Mouse (Mus musculus) brain, adult 2 months (tissue): ENCODE data around the gene Pdgfb.

Experiments used
- DNase-seq: peaks from one replicate; pipeline ENCODE4 v3.0.0; 2011; ENCODE audit warnings: low read depth, low spot score

Gene Pdgfb

DNA sequence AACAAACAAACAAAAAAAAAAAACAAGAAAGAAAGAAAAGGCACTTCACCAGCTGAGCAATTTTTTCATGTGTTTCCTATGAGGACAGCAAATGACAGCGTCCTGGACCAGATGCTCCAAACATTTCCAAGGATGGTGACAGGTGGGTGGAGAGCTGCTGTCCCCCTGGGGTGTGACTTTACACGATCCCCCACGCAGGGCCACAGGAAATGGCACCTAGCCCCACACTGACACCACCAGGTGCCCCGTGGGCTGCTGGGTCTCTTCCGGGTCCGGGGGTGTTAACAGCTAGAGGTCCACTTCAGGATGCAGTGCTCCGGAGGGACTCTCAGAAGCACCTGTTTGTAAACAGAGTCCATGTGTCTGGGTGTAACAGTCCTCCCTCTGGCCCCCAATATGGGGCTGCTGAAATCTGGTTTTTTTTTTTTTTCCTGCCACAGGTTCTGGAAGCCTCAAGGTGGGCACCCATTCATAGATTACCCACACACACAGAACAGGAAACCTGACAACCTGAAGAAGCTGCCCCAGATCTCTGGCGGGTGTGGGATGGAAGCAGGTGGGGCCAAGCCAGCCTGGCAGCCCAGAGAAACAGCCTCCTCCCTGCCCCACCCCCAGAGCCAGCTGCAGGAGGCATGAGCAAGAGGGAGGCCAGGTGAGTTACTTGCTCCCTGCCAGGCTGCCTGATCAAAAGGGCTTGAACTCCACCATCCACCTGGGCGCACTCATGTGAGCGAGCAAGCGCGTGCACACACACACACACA, 5.2 kb downstream of the Pdgfb start:
- peak; percentile 70 for DNase-seq

DNA sequence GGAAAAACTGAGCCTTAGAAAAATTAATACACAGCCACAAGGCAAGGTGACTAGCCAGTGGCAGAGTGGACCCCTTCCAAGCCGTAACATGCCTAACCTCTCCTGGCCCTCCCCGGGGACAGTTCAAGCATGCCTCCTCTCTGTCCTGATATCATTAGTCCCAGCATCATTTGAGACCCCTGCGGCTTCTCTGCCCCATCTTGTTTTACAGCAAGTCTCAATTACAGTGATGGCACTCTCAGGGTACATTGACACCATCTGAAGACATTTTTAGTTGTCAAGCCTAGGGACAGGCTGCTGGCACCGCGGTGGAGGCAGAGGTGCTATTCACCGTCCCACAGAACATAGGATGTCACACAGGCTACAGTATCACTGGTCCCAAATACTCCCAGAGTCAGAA, 6.3 kb downstream of the Pdgfb start:
- no peak for DNase-seq

DNA sequence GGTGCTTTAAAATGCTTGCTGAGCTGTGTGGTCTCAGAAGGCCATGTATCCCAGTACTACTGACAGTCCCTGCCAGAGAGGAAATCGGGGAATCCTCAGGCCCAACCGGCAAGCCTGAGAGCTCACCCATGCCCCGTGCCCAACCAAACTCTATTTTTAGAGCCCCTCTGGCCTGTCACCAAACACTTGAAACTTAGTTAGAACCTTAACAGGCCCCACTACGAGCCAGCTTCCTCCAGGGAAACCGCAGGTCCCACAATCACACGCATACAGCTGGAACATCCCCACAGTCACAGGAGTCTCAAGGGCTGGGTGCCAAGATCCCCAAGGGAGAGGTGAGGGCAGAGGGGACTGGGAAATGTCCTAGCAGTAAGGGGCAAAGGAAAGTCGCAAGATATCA, 8.6 kb downstream of the Pdgfb start:
- DNase-seq, result no peak

DNA sequence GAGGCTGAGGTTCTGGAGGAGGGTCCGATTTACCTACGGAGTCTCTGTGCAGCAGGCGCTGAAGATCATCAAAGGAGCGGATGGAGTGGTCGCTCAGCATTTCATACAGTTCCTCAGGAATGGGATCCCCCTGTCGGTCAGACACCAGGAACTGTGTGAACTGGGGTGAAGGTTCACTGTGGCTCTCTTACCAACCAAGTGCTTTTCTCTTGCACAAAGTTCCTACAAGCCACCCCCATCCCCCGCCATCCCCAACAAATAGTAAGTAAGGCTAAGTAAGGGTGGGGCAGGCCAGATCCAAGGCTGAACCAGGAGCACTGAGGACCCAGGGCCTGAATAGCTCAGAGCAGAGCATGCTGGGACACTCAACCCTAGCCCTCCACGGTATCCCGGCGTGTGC, 9.3 kb downstream of the Pdgfb start:
- DNase-seq, result no peak

DNA sequence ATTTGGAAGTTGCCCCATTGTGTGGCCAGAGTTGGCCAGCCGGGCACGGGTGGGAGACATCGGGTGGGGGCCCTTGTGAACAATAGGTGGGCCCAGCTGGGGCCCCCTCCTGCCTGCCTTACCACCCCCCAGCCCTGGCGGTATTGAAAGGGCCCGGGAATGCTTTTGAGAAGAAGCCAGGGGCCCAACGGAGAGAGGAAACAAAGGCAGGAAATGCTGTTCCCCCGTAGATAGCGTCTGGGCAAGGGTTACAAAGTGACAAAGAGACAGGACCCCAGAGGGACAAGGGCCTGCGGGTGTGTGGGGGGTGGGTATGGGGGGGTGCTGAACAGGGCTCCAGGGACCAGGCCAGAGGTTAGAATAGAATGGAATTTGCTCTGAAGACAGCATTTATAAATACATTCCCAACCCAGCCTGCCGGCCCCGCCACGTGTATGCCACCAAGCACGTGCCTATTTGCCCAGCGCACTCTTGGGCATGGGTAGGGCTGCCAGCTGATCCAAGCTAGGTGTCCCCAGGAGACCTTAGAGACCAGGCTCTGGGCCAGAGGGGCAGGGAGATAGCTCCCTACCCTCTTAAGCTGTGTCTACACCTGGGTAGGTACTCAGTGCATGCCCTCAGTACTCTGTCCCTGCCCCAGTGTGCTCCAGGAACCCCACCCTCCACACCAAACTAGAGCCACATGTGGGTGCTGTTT, 10.0 kb downstream of the Pdgfb start:
- DNase-seq, result no peak

DNA sequence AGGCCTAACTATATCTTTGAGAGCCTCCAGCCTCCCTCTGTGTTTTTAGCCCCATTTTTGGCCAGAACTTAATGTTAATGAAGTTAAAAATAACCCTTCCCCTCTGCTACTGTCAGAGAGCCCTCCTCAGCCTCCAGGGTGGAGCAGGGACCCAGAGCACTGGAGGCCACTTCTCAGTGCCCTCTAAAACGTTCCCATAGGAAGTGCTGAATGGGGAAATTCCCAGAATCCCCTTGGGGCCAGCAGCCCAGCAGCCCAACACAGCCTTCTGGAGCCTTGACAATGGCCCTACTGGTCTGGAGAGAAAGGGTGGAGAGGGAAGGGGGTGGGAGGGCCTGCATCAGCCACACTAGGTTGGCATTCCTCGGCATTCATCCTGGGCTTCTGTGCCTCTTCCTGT, 11.2 kb downstream of the Pdgfb start:
- DNase-seq, result no peak

DNA sequence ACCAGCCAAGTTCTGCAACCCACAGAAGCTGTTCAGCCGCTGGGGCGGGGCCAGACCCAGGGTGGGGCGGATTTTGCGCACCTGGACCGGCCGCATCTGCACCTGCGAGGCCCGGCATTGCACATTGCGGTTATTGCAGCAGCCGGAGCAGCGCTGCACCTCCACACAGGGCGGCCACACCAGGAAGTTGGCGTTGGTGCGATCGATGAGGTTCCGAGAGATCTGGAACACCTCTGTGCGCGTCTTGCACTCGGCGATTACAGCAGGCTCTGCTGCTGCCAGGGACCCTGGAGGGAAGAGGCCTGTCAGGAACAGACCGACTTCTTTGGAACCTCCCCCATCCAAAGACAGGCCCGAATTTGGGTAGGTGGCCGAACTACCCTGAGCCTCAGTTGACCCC, 13.2 kb downstream of the Pdgfb start:
- DNase-seq, result no peak

DNA sequence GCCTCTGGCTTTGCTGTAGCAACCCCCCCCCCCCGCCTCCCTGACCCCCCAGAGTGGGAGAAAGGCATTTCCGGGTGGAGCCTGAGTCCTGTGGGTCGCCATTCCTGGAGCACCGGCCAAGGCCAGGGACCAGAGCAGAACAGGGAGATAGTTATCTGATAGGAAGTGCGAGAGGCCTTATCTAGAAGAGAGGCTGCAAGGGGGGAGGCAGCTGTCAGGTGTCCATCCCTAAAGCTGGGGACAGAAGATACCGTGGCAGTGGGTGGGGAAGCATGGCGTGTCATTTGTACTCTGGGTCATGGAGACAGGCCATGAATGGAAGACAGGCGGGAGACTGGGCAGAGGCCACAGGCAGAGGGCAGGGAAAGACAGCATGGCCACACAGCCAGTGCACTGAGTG, 14.1 kb downstream of the Pdgfb start:
- no peak for DNase-seq

DNA sequence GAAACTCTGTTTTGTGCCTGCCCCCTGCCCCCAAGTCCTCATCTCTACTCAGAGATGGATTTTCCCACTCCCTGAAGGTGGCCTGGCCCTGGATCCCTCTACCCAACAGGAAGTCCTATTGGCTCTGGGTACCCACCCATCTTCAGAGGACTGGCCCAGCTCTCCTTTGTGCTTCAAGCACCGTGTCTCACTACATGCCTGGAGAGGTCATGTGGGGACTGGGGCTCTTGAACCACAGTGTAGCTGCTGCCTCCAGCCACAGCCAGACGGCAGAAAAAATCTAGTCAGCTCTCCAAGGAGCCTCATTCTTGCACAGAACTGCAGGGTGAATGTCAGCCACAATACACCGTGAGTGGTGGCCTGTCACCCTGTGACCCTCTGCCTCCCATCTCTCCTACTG, 16.8 kb downstream of the Pdgfb start:
- DNase-seq, result no peak

DNA sequence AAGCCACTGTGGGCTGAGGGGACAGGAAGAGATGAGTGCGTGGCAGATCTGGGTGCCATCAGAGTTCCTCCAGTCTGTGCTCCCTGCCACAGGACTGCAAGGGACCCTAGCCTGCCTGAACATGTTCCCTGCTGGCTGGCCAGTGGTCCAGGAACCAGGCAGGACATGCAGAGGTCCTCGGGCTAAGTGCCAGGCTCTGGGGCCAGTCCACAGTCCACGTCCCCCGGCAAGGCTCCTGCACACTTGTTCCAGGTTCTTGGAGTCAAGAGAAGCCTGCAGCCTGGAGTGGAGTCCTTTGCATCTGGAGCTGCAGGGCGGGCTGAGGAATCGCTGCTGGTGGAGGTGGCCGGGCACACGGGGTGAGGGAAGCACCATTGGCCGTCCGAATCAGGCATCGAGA, 18.0 kb downstream of the Pdgfb start:
- DNase-seq, result no peak

DNA sequence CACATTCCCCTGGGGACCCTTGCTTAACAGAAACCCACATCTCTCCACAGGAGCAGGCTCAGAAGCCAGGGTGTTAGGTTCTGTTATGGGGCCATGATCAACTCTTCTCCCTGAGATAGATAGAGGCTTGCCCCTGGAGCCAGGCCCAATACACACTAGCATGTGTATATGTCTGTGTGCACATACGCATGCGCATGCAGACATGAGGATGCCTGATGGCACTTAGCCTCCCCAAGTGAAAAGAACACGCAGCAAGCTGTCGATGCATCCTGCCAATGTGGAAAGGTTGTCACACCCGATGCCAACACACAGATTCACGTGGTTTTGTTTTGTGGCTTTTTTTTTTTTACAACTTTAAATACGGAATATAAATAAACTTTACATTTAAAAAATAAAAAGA, 19.2 kb downstream of the Pdgfb start:
- peak; percentile 49 for DNase-seq

DNA sequence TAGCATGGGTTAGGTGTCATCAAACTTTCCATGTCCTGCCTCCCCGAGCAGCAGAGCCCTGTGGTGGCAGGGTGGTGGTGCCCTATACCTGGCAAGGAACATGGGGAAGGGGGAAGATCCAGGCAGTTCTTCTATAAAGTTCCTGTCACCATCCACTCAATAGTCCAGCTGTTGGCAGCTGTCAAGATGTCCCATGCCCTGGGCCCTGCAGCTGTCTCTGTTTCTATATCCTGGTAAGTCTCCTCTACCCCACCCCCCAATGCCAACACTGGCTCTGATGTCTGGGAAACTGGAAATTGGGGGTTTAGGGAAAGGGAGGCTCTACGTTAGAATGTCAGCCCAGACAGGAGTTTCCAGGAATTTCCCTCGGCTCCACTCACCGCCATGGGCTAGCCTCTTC, 20.2 kb downstream of the Pdgfb start:
- DNase-seq, result no peak

DNA sequence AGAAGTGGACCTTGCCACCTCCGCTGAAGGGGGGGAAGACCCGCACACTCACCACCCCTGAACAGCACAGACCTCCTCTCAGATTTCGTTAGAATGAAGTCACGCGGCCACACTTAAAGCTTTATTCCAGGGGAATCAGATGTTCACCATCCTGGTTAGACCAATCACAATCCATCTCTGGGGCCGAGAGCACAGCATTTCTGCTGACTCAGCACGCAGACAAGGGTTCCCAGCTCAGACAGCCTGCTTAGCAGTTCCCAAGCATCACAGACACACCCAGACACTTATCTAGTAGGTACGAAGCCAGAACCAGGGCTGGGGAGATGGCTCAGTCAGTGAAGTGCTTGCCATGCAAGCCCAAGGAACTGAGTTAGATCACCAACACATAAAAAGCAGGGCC, 28.6 kb downstream of the Pdgfb start:
- DNase-seq, result no peak

DNA sequence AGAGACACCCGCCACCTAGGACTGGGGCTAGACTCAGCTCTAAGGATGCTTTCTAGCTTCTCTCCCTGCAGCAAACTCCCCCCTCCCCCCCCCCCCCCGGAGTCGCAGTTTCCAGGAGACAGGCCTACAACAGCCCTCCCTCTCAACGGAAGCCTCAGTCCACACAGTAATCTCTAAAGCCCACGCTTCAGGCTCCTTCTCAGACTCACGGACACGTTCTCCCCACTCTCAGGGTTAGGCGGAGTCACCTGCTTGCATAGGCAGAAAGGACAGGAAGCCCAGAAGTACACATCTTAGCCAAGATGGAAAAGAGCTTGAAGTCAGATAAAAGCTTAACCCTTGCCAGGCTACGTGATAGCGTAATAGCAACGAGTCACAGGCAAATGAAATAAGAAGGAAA, 29.3 kb downstream of the Pdgfb start:
- DNase-seq, result peak; percentile 53

DNA sequence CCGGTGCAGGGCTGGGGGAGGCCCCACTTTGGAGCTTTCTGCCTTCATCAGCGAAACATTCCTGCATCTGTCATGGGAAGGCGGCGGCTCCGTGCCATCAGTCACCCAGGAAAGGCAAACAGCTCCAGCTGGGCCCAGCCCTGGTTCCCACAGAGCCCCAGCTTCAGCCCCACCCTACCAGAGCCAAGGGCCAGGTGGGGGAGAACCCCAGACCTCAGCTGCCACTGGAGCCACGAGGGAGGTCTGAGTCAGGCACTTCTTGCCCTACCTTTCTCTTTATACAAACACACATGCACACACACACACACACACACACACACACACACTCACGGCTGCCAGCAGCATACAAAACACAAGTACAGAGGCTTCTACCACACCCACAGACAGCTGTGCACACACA, 30.6 kb downstream of the Pdgfb start:
- no peak for DNase-seq

DNA sequence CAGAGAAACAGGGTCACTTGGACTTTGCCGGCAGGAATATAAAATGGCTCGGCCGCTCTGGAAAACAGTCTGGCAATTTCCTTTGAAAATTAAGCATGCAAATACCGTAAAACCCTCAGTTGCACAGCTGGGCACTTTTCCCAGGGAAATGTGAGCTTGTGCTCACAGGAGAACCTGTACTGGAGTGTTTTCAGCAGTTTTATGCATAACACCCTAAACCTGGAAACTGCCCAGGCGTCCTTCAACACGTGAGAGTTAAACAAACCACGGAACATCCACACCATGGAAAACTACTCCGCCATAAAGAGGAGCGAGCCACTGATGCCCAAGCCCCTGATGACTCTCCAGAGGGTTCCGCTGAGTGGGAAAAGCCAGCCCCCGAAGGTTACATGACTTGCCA, 34.1 kb downstream of the Pdgfb start:
- DNase-seq, result peak; percentile 31

DNA sequence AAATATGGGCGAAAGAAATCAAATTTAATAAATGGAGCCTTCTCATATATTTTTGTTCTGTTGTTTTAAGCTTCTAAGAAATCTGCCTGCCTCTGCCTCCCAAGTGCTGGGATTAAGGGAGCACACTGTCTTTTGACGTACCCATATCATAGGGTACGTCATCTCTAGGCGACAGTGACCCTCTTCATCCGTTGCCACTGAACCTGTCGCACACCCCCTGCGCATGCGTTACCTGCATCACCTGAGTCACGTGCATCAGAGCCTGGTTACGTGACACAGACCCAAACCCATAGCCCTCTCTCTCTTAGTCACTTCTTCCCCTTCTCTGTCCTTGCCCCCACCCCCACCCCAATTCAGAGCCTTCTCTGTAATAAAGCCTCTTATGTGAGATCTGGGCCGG, 42.6 kb downstream of the Pdgfb start:
- DNase-seq, result no peak

DNA sequence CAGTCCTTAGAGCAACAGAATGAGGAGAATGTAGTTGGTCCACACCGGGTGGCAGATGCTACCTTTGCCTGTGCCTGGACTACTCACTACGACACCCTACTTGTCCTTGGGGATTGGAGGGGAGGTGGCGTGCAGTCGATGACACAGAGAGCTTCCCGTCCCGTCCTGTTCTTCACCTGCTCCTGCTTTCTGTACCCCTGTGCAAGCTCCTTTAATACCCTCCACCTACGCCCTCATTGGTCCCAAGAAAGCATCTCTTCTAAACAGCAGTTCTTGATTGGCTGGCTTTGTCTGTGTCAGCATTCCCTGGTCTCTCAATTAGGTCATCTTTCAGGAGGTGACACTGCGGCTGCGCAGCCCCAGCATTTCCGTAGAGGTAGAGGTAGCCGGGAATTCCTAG, 43.8 kb downstream of the Pdgfb start, which contains the start of gene Cbx7:
Gene Cbx7 (minus strand): TSS at position 180 of the 400 bp plus-strand sequence.
- no peak for DNase-seq

DNA sequence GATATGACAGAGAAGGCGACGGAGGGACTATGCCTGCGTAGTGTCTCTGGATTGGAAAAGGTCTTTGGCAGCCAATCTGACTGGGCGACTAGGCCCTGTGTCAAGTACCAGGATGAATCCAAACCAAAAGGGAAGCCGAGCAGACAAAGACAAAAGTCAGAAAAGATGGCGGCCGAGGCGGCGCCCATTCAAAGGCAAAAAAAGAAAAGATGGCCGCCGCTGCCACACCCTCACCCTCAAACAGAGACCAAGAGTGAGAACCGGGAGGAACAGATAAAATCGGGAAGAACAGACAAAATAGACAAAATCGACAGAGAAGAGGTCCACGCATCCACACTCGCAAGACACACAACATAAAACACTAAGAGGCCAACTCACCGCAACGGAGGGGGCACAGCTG, 44.3 kb downstream of the Pdgfb start:
- DNase-seq, result no peak

DNA sequence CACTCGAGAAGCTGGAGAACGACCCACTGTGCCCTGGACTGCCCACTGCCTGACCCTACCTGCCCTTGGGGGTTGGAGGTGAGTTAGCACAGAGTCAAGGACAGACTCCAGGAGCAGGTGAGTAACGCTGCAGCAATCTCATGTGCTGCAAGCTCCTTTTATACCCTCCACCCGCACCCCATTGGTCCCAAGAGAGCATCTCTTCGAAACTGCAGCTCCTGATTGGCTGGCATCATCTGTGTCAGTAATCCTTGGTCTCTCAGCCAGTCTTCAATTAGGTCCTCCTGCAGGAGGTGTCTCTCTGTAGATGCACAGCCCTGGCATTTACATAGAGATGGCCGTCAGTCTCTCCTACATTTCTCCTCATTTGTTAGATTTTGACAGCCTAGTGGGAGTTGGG, 47.4 kb downstream of the Pdgfb start:
- no peak for DNase-seq

DNA sequence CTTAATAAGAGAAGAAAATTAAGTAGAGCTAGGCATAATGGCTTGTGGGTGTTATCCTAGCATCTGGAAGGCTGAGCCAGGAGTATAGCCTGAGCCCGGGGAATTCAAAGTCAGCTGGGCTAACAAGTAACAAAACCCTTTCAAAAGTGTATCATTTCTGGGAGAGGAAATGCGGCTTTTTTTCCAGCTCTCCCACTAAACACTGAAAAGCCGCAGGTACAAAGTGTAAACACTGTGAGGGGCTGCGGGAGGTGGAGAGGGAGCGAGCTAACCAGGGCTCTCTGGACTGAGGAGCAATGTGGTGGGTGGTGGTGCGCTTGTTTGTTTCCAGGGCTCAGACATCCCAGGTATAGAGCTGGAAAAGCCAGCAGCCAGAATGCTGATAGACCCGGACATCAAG, 50.4 kb downstream of the Pdgfb start:
- DNase-seq, result no peak

DNA sequence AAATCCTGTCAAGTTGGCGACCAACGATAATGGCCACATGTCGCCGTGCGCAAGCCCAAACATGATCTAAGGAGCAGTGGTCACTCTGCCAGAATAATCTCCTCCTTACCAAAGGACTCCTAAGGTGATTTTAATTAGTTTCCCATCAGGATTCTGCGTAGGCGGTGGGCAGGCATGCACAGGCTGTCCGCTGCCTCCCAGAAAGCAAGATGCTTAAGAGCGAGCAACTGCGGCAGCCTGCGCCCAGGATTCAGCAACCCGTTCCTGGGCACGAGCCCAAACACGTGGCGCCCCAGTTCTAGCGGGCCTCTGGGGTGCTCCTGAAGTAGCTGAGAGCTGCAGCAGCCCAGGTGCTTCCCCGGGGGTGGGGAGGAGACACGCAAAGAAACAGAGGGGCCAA, 52.1 kb downstream of the Pdgfb start:
- DNase-seq, result peak; percentile 87

DNA sequence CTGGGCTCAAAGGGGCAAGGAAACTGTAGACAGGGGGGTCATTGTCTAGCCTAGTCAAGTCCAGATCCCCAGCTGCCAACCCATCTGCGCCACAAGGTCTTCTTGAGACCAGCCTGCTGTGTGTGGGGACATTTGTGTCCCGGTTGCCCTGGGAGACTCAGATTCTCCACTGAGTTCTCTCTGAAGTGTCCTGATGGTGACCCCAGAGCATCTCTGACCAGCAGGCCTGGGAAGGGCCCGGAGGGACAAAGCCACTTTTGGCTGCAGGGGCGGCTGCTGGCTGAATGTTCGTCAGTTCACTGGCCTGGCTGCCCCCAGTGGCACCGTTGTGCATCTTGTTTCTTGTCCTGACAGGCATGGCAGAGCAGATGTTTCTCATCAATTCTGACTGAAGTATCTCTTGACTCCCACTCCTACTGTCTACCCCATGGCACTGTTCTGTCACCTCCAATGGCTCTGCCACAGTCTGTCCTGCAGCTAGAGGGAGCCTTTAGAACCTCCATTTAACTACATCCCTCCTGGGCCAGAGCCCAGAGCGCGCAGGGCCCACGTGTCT, 53.3 kb downstream of the Pdgfb start:
- peak; percentile 36 for DNase-seq
